In genomic region chr2:73059550-73060258, GRCm38 (mm10) we compare ENCODE assay signal across 8 mouse cellular contexts.
DNase-seq lines count a peak whose midpoint lies in the region; ATAC-seq and TF ChIP-seq lines count a peak whose summit lies in the region.

No protein-coding gene starts in this region.

- peak overlapping the region; percentile 35 for H3K4me2 ChIP-seq in heart, postnatal 0 days (ENCODE audit: low read depth, low read length)
- no peak overlapping the region for H3K4me2 ChIP-seq in midbrain, embryonic 16.5 days (ENCODE audit: low read length)

- in situ Hi-C loops in ES-E14 (cut with MboI; ENCODE audit: low sequenced_read_pairs in 2 of 2, unreplicated experiment in 2 of 2), result loop anchor here in 1 of 2 experiments (10.0 kb wide), 1 partner anchor 225 kb away; no protein-coding TSS in a partner anchor

- no peak overlapping the region for H3K9ac ChIP-seq in ES-E14 (ENCODE audit: insufficient read depth, low read depth, low read length, poor library complexity, severe bottlenecking)
- H3K9ac ChIP-seq in heart, postnatal 0 days (replicated peaks; ENCODE audit: low read depth, low read length), result no peak overlapping the region
- no peak overlapping the region for H3K9ac ChIP-seq in midbrain, embryonic 16.5 days (ENCODE audit: low read depth, low read length)

- peak; percentile 74 for ATAC-seq in heart, postnatal 0 days (ENCODE audit: insufficient read depth, low read depth)
- peak; percentile 33 for ATAC-seq in megakaryocyte progenitor cell, adult 5-6 weeks (replicated peaks; ENCODE audit: poor library complexity)
- no peak for ATAC-seq in midbrain, embryonic 16.5 days

- DNase-seq in layer of hippocampus, postnatal 10 days (ENCODE audit: low spot score in 2 of 2), result peak; percentile 25 to 35
- no peak for DNase-seq in layer of hippocampus, adult 18-20 months (ENCODE audit: low spot score in 2 of 2)
- no peak for DNase-seq in ES-E14 (ENCODE audit: low read depth, low spot score)
- DNase-seq in cerebellum, adult 8-10 months, result peak; percentile 13
- peak; percentile 75 for DNase-seq in heart, postnatal 0 days (ENCODE audit: low spot score)
- no peak for DNase-seq in urinary bladder, postnatal 10 days (ENCODE audit: low spot score)

- no peaks in the 10 kb centered on the region for H3K9me3 ChIP-seq in ES-E14 (ENCODE audit: control insufficient read depth, insufficient read depth, low read depth, low read length)
- no peaks in the 10 kb centered on the region for H3K9me3 ChIP-seq in heart, postnatal 0 days (replicated peaks; ENCODE audit: control insufficient read depth, low read length)
- no peaks in the 10 kb centered on the region for H3K9me3 ChIP-seq in midbrain, embryonic 16.5 days (replicated peaks; ENCODE audit: control insufficient read depth, low read length, poor library complexity, severe bottlenecking)

- peak; percentile 36; the same call in 1 of the 2 replicates for TF ChIP-seq EP300 in heart, postnatal 0 days (IDR thresholded peaks at IDR 0.05; ENCODE audit: low read depth)

- peaks cover 5 to 6% of the 10 kb centered on the region in 2 experiments; a peak in 3 of 4 replicates for H3K4me1 ChIP-seq in ES-E14 (ENCODE audit: control insufficient read depth in 2 of 2, insufficient read depth in 2 of 2, low read length in 2 of 2, poor library complexity in 1 of 2)
- H3K4me1 ChIP-seq in heart, postnatal 0 days (ENCODE audit: control insufficient read depth, insufficient read depth), result 0 out of 2 replicates have a peak, but pooled peaks cover 6% of the 10 kb centered on the region
- no peaks in the 10 kb centered on the region for H3K4me1 ChIP-seq in midbrain, embryonic 16.5 days (ENCODE audit: control insufficient read depth, insufficient read depth, low read length)

- no peaks in the 10 kb centered on the region for H3K36me3 ChIP-seq in ES-E14 (ENCODE audit: control insufficient read depth, insufficient read depth, low read length, poor library complexity, severe bottlenecking)
- H3K36me3 ChIP-seq in heart, postnatal 0 days (replicated peaks; ENCODE audit: control insufficient read depth, insufficient read depth, low read length), result no peaks in the 10 kb centered on the region
- H3K36me3 ChIP-seq in midbrain, embryonic 16.5 days (ENCODE audit: control insufficient read depth, insufficient read depth, low read length), result no peaks in the 10 kb centered on the region

- 12% methylated on average over 12 of the region's 12 CpGs for WGBS in heart, postnatal 0 days
- 44% methylated on average over 12 of the region's 12 CpGs for WGBS in midbrain, embryonic 16.5 days

- H3K4me3 ChIP-seq in ES-E14 (ENCODE audit: insufficient read depth in 1 of 2, low read depth in 1 of 2, low read length in 2 of 2, poor library complexity in 1 of 2, severe bottlenecking in 1 of 2), result no peak overlapping the region
- no peak overlapping the region for H3K4me3 ChIP-seq in heart, postnatal 0 days (ENCODE audit: low read depth, low read length)
- no peak overlapping the region for H3K4me3 ChIP-seq in midbrain, embryonic 16.5 days (ENCODE audit: low read depth, low read length)

- no peak overlapping the region for H3K27ac ChIP-seq in ES-E14 (ENCODE audit: insufficient read depth, low read depth, low read length, poor library complexity, severe bottlenecking)
- peak overlapping the region; percentile 52; the same call in 1 of the 2 replicates for H3K27ac ChIP-seq in heart, postnatal 0 days (ENCODE audit: low read depth)
- no peak overlapping the region for H3K27ac ChIP-seq in midbrain, embryonic 16.5 days (ENCODE audit: low read length)

- H3K27me3 ChIP-seq in heart, postnatal 0 days (ENCODE audit: control insufficient read depth, insufficient read depth, low read length), result no peaks in the 10 kb centered on the region
- H3K27me3 ChIP-seq in midbrain, embryonic 16.5 days (ENCODE audit: control insufficient read depth, insufficient read depth, low read depth, low read length), result no peaks in the 10 kb centered on the region

- peak; percentile 51 for TF ChIP-seq CTCF in heart, postnatal 0 days (IDR thresholded peaks at IDR 0.05; ENCODE audit: low read depth)

TF ChIP-seq in ES-E14, 5 proteins besides CTCF, POLR2A, EP300 and RAD21:
- TF ChIP-seq ZC3H11A (IDR thresholded peaks at IDR 0.05; ENCODE audit: borderline replicate concordance, low read depth, low read length) (0 out of 2 replicates have a peak, but pooled peaks have one; percentile 2), ZNF384 (IDR thresholded peaks at IDR 0.05; ENCODE audit: low read depth, low read length) (no peak)

Comparison
In these comparisons a context has a peak if more than half of its experiments do, and no peak if none do; other contexts are left out.
1. DNase-seq: peak in layer of hippocampus, postnatal 10 days (2 of 2), cerebellum, adult 8-10 months (single experiment) and heart, postnatal 0 days (single experiment); none in layer of hippocampus, adult 18-20 months (0 of 2), ES-E14 (single experiment) and urinary bladder, postnatal 10 days (single experiment).